Mouse (Mus musculus) myocyte (in vitro differentiated cells): ENCODE results near the gene Whamm.
A peak's percentile ranks its signal among the peaks of the same experiment; 100 is the strongest.

ENCODE experiments used
- E2F4 ChIP-seq: IDR thresholded peaks from one replicate; pipeline ENCODE4 v1.6.1; 2011; ENCODE audit warnings: mild to moderate bottlenecking, control low read depth, moderate library complexity; ENCODE audit not compliant: insufficient read depth
- MYOG ChIP-seq, 3 experiments: IDR thresholded peaks; one replicate each; pipeline ENCODE4 v1.6.1; 2011; ENCODE audit warnings: control low read depth in 2 of 3, low read depth in 2 of 3, mild to moderate bottlenecking in 2 of 3; ENCODE audit not compliant: insufficient read length in 2 of 3, control insufficient read depth in 1 of 3, insufficient read depth in 1 of 3
- POLR2A ChIP-seq: IDR thresholded peaks from one replicate; pipeline ENCODE4 v1.6.1; 2011; ENCODE audit warnings: low read depth, mild to moderate bottlenecking, control low read depth, moderate library complexity; ENCODE audit not compliant: insufficient read length
- SRF ChIP-seq: IDR thresholded peaks from one replicate; pipeline ENCODE4 v1.6.1; 2011; ENCODE audit warnings: low read depth; ENCODE audit not compliant: control insufficient read depth, insufficient read length
- TCF12 ChIP-seq: IDR thresholded peaks from one replicate; pipeline ENCODE4 v1.6.1; 2011; ENCODE audit warnings: mild to moderate bottlenecking, control low read depth; ENCODE audit not compliant: poor library complexity, insufficient read depth, severe bottlenecking

- no peak for TF ChIP-seq TCF12
- TF ChIP-seq MYOG (IDR thresholded peaks at IDR 0.05; ENCODE audit: control insufficient read depth in 1 of 3, insufficient read depth in 1 of 3, insufficient read length in 2 of 3, low read depth in 2 of 3) = no peak
- TF ChIP-seq E2F4 = no peak
- peak; percentile 87 for TF ChIP-seq POLR2A
- no peak for TF ChIP-seq SRF
Observed at GRCm38 (mm10) chr7:81523008-81523662, 47.9 kb upstream of the Whamm start.
